Mouse (Mus musculus) cerebellum, postnatal 10 days (tissue): ENCODE data around the gene Zbtb20.
A peak's percentile ranks its signal among the peaks of the same experiment; 100 is the strongest.

Experiments
- DNase-seq, 2 experiments: peaks; one replicate each; pipeline ENCODE4 v3.0.0; 2021; ENCODE audit warnings: mixed read lengths in 2 of 2

Gene Zbtb20

DNA sequence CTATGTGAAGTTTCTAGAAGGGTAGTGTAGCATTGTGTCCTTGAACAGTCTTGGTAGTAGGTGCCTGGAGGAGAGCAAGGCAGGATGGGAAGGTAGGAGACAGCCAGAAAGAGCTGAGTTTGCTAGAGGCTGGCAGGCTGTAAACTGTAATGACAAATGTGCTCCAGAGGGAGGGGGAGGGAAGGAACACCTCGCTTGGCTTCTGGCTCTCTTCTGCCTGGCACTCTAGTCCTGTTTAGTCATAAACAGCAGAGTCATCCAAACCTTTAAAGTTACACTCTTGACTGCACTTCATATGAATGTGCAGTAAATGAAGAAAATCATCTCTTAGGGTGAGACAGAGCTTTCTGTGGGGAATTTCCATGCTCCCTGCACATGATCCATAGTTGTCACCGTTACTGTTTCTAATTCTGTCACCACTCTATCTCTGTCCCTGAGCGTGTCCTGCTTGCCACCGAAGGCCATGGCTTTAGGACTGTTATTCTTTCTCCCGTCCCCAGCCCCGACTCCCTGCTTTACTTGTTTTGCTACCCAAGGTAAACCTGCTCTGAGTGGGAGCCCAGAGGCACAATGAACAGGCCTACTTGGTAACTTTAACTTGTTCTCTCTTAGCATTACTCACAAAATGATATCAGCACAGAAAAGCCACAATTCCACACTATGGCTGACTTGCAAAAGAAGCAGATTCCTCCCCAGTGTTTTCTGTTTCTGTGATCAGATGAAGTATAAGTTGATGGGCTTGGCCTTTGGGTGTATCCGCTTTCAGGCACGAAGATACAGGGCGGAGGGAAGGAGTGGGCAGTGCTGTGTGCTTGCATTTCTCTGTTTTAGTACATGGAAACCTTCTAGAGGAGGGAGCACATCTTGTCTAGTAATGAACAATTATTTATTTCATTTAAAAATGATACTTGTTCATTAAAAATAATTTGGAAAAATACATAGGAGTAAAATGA lies 427.8 kb downstream of the Zbtb20 start:
- peak; percentile 39 to 51 for DNase-seq

DNA sequence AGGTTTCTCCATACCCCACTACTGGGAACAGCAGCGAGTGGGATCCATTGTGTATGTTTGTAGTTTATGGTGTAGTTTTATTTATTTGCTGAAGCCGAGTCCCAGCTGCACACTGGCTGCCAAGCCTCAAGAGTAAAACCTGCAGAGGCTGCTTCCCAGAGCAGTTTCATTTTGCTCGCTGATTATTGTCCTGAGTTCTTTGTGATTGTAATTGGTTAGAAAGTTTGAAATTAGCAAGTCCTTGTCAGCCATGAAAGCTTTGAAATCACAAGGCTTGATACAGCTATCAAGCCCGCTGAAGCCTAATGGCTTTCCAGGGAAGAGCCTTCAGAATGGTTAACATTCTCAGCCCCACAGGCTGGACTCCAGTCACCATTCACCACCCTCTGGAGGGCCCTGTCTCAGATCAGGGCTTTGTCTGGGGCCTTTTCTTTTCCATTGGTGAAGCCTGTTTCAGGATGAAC lies 434.3 kb downstream of the Zbtb20 start:
- no peak for DNase-seq

DNA sequence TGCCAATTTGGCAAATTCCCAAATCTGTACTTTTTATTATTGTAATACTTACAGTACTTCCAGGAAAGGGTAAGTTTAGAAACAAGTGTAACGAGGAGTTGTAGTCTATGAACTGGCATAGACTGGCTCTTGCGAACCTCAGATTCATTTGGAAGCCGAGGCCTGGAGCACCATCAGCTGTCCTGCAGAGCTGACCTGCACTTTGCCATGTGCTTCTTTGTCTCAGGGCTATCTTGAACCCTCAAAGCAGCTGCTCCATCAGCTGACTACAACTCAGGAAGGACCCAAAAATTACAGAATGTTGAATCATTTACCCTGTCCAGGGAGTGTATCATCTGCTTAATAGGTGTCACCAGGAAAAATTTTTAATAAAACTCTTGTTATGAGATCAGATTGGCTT lies 448.3 kb downstream of the Zbtb20 start:
- peak; percentile 15 to 16 for DNase-seq

DNA sequence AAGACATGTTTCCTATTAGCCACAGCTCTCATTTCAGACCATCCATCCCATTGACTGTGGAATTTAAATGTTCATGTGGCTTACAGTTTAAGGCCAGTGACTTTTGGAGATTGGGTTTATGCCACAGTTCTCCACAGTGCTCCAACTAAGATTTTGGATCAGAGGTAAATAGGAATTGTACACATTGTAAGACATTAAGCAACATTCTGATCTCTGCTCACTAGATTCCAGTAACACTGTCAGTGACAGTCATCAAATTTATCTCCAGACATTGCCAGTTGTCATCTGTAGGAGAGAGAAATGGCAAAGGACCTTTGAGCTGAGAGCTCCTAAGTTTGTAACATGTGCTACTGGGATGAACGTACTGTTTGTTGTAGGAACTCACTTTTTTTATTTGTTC lies 452.5 kb downstream of the Zbtb20 start:
- DNase-seq = no peak

DNA sequence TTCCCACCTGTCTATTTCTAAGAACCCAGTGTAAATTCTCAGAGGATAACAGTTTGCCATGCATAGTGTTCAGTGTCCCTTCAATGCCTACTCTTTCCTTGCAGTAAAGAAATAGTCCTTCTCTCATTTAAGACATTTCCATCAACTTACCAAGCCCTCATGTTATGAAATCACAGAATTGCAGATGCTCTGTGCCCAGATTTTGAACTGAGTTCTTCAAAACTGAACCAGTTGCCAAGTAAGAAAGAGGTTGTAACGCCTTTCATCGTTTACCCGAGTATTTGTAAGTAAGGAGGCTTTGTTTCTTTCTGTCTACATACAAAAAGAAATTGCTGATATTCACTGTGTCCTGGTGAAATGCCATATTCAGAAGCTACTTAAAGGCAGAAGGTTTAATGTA lies 454.5 kb downstream of the Zbtb20 start:
- no peak for DNase-seq

DNA sequence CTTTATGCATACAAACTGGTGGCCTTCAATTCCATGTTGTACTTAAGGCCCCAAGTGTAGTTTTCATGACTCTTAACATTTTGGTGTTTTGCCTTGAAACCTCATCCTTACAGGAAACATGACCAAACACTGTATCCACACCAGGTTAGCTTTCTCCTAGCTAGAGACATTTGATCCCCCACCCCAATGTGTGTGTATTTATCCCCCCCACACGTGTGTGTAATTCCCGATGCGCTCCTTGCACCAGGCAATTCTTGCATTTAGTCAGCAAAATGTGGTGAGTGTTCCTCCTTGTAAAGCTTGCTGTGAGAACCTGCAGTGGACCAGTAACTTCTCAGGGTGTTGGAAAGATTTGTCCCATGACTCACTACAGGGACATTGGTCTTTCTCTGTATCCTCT lies 455.8 kb downstream of the Zbtb20 start:
- DNase-seq = no peak

DNA sequence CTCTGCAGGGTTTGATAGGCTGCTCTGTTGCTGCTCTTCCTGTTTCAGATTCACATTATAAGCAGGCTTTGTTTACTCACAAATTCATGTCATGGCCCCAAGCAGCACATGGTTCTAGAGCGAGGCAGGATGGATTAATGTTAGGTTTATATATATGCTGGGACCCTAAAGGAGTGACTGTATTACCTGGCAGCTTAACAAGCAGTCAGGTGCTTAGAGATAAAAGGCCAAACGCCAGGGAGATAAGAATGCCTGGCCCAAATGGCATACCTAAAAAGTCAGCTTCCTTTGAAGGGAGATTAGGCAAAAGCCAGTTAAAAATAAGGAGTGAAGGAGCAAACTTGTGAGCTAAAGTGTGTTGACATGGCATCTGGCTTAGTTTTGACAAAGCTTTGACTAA lies 457.1 kb downstream of the Zbtb20 start:
- DNase-seq = no peak

DNA sequence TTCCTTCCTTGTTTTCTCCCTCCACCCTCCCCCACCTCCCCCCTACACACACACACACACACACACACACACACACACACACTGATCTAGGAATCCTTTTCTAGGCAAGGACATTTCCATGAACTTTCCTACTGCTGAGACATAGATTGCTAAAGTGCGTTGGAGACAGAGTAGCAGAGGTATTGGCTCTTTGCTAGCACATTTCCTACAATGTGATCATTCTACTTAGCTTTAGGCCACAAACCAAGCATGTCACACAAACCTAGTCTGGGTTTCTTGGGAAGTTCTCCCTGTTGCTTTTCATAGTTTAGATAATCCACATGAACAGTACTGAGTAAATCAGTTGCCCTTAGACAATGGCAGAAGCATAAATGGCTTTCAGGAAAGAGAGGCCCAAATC lies 457.6 kb downstream of the Zbtb20 start:
- no peak for DNase-seq

DNA sequence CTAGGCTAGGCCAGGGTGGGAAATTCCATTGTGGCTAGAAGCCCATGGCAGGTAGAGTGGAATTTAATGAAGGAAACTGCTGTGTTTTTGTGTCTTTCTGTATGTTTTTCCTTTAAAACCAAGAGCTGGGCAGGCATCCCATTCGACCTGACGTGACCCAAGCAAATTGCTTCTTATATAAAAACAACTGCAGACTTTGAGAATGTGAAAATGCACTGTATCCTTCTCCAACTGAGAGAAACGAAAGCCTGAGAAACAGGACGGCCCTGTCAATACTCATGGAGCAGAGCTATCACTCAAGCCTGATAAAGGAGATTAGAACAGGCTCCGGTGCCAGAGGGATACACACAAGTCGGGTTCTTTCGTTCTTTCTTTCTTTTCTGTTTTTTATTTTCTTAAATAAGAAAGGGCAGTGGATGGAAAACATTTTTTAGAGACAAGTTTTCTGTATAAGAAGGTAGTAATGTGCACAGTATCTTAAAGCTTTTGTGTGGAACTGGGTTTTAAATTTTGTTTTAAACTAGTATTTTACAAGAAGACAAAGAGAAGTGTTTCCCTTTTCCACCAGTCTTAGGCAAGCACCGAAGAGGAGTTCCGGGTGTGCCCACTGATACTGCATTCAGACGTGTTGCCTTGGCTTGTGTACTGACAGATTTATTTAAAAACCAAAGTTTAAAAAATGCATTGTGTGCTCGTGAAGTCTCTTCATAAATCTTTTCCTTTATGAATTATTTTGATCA lies 458.9 kb downstream of the Zbtb20 start:
- peak; percentile 23 to 28 for DNase-seq

DNA sequence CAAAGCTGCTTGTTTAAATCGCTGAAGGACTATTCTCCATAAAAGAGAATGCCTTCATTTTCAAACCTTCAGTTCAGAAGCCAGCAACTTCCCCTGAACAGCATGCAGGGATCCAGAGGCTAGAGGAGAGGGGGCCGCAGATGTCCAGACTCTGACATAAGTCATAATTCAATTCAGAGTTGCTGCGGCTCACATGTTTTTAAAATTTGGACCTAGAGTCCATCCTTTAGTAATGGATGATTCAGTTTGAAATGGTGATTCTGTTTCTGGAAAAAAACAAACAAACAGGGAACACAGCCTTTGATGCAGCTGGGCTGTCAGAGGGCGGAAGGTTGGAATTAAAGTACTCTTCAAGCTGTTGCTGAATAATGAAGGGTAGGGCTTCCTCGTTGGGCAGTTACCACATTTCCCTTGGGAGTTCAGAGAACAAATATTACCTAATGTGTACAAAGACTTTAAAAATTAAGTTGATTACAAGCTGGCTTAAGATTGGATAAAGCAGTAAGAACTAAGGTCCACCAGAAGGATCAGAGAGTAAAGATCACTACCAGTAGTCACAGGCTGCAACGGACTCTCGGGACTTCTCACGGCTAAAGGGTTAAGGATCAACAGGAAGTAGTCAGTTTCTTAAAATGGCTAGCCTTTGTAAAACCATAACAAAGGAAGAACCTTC lies 459.6 kb downstream of the Zbtb20 start:
- DNase-seq = peak in 1 of 2 experiments; percentile 7

DNA sequence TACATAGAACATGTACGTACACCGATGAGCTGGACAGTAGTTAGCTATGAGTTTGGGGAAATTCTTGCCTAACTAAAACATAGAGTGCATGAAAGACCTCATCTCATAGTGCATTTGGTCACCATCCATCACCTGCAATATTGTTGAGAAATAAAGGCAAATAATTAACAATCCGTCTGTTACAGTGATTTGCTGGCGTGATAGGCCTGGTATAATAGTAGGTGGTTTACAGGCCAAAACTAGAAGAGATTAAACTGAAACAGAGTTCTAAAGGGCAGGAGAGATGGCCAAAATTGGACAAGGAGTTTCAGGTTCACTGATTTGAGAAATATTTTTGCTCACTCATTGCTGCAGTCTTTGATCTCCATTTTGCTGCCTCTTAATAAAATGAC lies 460.1 kb downstream of the Zbtb20 start:
- no peak for DNase-seq

DNA sequence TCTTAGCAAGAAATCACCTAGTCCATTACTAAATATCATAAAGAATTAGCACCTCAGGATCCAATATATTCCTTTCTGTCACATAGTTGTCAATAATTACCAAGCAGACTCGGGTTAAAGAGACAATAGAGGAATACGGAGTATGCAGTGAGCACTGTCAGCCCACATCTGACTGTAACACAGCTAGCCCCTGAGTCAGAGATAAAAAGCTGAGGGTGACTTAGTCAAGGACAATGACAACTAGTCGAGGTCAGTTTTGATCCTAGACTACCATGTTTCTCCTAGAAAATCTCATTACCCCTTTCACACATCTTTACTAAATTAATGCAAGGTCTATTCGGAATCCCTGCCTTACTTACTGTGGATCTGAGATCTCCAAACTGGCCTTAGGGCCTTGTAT lies 465.0 kb downstream of the Zbtb20 start:
- DNase-seq = no peak

DNA sequence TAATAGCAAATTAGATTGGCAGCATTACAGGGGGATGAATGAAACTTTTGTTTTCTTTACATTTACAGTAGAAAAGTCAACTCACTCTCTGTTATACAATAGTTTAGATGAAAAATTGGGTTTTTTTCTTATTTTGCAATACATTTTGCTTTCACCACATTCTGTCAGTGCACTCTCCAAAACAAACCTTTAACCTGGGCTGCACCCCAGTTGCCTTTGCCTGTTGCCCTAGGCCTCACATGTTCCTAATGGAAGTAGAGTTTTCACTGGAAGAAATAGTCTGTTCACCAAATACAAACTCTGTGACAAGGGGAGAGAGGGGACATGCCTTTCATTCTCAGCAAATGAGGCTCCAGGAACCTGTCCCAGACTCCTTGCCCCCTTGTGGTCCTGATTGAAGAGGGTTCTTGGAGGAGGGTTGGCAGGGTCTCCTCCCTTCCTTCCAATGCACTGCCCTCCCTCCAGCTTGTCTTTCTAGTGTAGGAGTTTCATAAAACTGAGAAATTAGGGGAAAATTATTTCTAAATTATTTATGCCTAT lies 466.3 kb downstream of the Zbtb20 start:
- no peak for DNase-seq

DNA sequence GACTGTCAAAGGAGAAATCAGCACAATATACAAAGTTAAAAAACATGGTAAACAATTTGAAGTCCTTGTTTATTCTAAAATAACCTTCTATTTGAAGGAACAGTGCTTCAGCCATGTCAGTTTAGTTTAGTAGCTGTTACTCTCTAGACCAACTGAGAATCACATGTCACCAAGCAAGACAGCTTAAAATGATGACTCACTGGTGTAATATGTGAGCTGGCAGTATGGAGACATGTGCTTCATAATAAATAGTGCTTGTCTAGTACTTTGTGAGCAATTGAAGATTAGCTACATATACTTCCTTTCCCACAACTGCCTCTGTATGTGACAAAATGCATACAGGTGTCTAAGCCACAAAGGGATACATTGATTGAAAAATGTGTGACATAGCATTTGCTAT lies 470.4 kb downstream of the Zbtb20 start:
- no peak for DNase-seq

DNA sequence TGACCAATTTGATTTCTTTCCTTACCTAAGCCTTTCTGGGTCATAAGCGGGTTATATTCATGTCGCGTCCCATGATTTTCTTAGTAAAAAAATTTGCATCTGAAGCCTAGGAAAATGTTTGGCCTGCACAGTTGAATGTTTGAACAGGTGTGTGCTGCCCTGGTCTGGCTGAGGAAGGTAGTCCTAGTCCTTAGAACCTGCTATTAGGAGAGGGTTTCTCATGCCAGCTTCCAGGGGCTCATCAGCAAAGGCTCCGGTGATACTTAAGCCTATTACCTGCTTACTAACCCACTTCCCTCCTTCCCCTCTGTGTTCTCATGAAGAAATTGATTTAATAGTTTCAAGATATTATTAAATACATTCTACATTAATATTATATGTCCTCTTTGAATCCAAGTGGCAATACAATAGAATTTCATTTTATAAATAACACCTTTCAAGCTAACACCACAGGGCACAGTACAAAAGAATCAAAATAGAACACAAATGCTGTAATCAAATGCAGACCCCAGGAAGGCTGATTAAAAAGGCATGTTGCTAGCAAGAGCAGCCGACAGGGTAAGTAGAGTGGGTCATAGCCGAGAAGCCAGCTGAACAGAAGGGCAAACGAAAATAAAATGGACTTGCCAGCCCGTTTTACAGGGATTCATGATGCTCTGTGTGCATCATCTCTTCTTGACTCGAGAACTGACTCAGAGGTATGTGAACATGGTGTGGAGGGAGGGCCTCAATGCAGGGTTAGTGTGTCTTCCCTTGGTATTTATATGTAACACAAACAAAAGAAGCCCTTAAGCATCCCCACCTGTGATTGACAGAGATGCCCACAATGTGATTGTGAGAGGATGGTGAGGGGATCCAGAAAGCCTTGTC lies 480.3 kb downstream of the Zbtb20 start:
- DNase-seq = peak; percentile 45 to 60

DNA sequence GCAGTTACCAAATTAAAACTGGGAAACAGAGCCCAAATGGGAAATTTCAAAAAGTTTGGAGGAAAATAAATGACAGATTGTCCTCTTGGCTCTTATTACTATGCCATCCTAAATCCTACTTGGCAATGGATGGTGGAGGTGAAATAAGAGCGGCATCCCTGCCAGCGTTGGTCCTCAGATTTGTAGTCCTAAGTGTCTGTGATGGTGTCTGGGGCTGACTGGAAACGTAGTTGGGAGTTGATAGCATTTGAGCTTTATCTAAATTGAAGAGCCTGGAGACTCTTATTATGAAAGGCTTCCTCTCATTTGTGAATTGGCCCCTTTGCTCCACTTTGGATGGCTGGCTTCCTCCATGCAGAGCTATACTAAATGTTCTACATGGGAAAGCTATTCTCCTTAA lies 483.9 kb downstream of the Zbtb20 start:
- DNase-seq = peak; percentile 74 to 79

DNA sequence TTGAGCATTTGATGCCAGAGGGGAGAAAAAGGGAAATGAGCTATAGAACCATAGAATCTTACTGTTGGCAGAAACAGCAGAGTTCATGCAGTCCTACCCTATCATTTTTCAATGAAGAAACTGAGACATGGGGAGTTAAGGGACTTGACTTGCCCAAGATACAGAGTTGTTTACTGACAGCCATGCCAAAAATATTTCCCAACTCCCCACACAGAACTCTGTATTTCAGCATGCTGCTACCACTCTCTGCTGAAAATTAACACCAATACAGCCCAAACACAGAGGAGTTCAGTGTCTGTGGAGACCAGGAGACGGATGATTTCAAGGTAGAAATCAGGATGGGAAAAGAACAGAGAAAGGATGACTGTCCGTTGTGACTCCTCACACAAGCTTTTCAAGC lies 484.4 kb downstream of the Zbtb20 start:
- no peak for DNase-seq

DNA sequence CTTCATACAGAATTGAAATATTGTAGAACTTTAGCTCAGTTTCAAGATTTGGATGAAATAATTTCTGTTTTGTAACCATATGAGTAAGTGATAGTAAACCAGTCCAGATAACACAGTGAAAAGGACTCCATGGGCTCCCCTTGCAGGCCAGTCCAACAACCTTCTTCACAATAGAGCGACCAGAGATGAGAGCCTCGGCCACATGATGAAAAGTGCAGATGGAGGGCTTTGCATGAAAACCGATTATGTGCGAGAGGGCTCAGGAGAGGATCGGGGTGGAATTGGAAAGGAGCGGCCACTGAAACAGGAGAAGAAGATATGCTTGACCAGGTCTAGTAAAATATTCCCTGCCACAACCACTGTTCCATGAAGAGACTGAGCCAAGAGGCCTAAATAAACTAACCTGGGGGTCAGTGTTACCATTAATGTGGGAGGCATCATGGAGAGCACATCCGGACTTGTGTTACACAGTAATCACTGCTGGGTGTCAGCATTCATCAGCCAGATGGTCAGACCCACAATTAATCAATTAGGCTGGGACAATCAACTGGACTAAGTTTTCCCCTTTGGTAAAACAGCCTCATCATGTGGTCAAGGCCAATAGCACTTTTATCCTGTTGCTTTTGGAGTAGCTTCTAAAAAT lies 485.3 kb downstream of the Zbtb20 start:
- peak; percentile 28 to 38 for DNase-seq

DNA sequence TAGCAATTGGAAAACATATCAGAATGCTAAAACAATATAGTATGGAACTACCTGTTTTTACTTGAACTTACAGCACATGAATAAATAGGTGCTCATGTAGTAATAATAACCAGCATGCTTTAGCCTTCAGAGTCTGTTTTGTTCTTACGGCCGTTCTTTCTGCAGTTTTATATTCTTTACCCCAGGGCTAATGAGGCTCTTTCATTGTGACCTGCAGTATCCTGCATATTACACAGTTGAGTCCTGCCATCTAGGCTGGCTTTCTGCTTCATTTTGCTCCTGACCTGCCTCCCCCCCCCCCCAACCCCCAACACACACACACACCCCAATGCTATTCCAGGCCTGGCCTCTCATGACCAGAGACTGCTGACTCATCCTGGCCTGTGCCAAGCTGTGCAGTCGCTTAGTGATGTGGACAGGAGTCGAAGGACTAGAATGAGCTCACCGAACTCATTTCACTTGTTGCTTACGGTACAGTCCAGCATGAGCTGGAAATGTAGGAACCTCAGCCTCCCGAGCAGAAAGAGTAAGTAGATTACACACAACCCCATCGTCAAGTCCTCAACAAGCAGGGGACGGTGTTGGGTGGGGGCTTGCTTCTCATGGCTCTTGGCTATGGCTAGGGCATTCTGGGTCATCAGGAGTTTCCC lies 487.1 kb downstream of the Zbtb20 start:
- peak; percentile 42 to 55 for DNase-seq

DNA sequence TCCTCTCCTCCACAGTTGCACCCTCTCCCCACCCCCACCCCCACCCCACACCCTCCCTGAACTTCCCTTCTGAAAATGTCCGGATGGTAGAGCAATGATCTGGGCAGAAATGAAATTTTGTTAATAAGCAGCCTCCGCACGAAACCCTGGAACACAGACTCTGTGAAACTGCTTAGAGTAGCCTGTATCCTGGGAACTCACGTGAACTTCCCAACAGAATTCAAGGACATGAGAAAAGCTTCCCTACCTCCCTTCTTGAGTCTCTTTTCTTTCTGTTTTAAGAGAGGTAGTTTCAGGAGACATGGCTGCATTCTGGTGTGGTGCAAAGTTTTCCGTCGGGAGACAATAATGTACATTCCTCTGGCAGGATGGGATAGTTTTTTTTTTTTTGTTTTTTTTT lies 487.6 kb downstream of the Zbtb20 start:
- DNase-seq = no peak
